Mouse (Mus musculus): ENCODE data around the gene Nono.
"Not testable (repeated sequence)": the region's sequence is repeated elsewhere in the genome, so short reads cannot be mapped to it uniquely, and the experiment has no call there.

DNA sequence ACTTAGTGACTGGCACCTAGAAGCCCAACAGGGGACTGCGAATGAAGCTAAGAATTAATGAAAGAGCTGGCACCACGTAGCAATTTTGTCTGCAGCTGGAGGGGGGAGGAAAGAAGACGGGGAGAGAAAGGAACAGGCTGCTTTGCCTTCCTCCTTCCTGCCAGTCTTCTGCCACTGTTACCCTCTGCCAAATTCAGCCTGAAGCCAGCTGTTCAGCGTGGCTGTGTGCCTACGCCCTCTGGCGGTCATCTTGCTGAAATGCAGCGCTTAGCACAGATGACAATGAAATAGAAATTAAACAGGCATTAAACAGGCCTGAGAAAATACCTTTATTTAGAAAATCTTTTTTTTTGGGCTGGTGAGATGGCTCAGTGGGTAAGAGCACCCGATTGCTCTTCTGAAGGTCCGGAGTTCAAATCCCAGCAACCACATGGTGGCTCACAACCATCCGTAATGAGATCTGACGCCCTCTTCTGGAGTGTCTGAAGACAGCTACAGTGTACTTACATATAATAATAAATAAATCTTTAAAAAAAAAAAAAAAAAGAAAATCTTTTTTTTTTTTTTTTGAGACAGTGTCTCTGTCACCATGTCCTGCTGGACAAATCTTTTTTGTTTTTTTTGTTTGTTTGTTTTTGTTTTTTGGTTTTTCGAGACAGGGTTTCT is 57.5 kb downstream of the Nono start:
- TF ChIP-seq CTCF (IDR thresholded peaks at IDR 0.05) = peak; percentile 85
- not testable (repeated sequence) for TF ChIP-seq EP300 (IDR thresholded peaks at IDR 0.05)

Measured in lung, postnatal 0 days (tissue).